Mouse (Mus musculus) hindbrain, embryonic 16.5 days (tissue): Measurements from ENCODE around the gene Pip5kl1. TPM values are rescaled to one million over a fixed set of nuclear protein-coding genes. Genes with fewer than 3 reads are reported as not detected.

Experiments used
- ATAC-seq: fragments of 200-750 bp; cut with Nextera tagmentation; 2 replicates; pipeline ENCODE4 v1.8.0; 2017; ENCODE audit warnings: moderate TSS enrichment, moderate library complexity
- H3K27ac ChIP-seq: fragments of 300-500 bp; sonication (generic); 2 replicates; pipeline ENCODE4 v1.5.1; 2014; ENCODE audit warnings: low read depth, mild to moderate bottlenecking, control low read depth, low read length, moderate library complexity
- H3K27me3 ChIP-seq: fragments of 300-500 bp; sonication (generic); replicated peaks from 2 replicates; pipeline ENCODE4 v1.6.1; 2014; ENCODE audit warnings: low read length; ENCODE audit not compliant: control insufficient read depth, insufficient read depth
- H3K36me3 ChIP-seq: fragments of 300-500 bp; sonication (generic); 2 replicates; pipeline ENCODE4 v1.6.1; 2014; ENCODE audit warnings: mild to moderate bottlenecking, low read length, moderate library complexity, mixed read lengths; ENCODE audit not compliant: control insufficient read depth, insufficient read depth
- H3K4me1 ChIP-seq: fragments of 300-500 bp; sonication (generic); 2 replicates; pipeline ENCODE4 v1.6.1; 2014; ENCODE audit warnings: low read depth, low read length; ENCODE audit not compliant: control insufficient read depth, insufficient read depth
- H3K4me2 ChIP-seq: fragments of 300-500 bp; sonication (generic); 2 replicates; pipeline ENCODE4 v1.6.1; 2014; ENCODE audit warnings: mild to moderate bottlenecking, low read length, control low read depth, moderate library complexity
- H3K4me3 ChIP-seq: fragments of 300-500 bp; sonication (generic); 2 replicates; pipeline ENCODE4 v1.5.1; 2014; ENCODE audit warnings: mild to moderate bottlenecking, low read length, control low read depth, moderate library complexity
- H3K9ac ChIP-seq: fragments of 300-500 bp; sonication (generic); 2 replicates; pipeline ENCODE4 v1.6.1; 2014; ENCODE audit warnings: low read depth, mild to moderate bottlenecking, control low read depth, low read length, moderate library complexity
- H3K9me3 ChIP-seq: fragments of 300-500 bp; sonication (generic); 2 replicates; pipeline ENCODE4 v1.6.1; 2014; ENCODE audit warnings: mild to moderate bottlenecking, low read length, moderate library complexity; ENCODE audit not compliant: control insufficient read depth
- WGBS: fragments of 180-500 bp; shearing (Covaris S2); extraction: QIAGEN DNeasy Blood & Tissue Kit; methylation state at CpG from one replicate; pipeline ENCODE4 v1.1.7; 2014; 5-methylcytosine and 5-hydroxymethylcytosine counted together
- polyA plus RNA-seq: library from polyadenylated mRNA; unstranded; fragments of >200 nt; fragmentation: Nextera tagmentation; extraction: Ambion mirVana; gene quantifications from 2 replicates; pipeline ENCODE4 v1.2.1, GENCODE M21; 2015

Gene Pip5kl1
- 16.9 and 20.4 TPM in 2 replicates for polyA plus RNA-seq

DNA sequence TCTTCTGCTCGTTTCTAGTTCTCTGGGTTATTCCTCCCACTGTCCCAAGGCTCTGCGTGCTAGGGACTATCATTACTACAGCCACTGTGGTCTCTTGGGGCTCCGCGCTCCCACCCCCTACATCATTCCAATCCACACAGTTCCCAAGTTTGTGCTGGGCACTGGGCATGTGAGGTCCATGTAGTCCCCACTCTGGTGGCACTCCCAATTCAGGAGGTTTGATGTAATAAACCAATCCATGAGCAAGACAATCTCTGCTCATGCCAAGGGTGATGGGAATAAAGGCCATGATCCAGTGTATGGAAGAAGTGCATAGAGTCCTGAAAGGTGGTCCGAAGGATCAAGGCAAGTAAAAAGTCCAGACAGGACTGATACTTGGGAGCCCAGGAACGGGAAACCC is at the start of gene Pip5kl1:
Gene Pip5kl1 (plus strand): TSS at position 301 of the 400 bp plus-strand sequence.
- WGBS, result 75% methylated on average over 6 of the region's 6 CpGs
- peak within 1 kb of the TSS; percentile 58 for H3K4me3 ChIP-seq
- peak within 1 kb of the TSS; percentile 98 for H3K4me2 ChIP-seq
- peak within 1 kb of the TSS; percentile 57; the same call in 1 of the 2 replicates for H3K27ac ChIP-seq
- peaks cover 14% of the 10 kb centered on the region for H3K4me1 ChIP-seq
- H3K27me3 ChIP-seq, result peaks cover 6% of the 10 kb centered on the region
- H3K9me3 ChIP-seq, result no peaks in the 10 kb centered on the region
- 0 out of 2 replicates have a peak, but pooled peaks cover 3% of the 10 kb centered on the region for H3K36me3 ChIP-seq
- peak within 1 kb of the TSS; percentile 63 for H3K9ac ChIP-seq
- no peak for ATAC-seq

DNA sequence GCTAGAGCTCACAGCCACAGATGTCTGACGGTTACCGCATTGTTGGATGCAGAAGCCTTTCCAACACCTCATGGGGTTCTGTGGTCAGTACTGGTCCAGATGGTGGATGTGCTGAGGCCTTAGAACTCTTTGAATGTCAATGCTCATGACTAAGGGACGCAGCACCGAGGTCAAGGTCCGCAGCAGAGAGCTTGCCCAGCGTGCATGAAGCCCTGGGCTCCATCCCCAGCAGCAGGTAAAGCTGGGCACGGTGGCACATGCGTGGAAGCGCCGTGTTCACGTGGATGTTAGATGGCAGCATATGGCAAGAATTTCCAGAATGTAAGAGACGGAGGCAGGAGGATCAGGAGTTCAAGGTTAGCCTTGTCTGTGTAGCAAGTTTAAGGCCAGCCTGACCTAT is 48.8 kb upstream of the Pip5kl1 start:
- Histone ChIP-seq H3K27ac (no peak overlapping the region), H3K9ac (no peak overlapping the region), H3K27me3 (no peaks in the 10 kb centered on the region), H3K4me3 (no peak overlapping the region), H3K36me3 (no peaks in the 10 kb centered on the region), H3K9me3 (no peaks in the 10 kb centered on the region), H3K4me2 (no peak overlapping the region), H3K4me1 (no peaks in the 10 kb centered on the region)
- 89% methylated on average over 12 of the region's 12 CpGs for WGBS
- no peak for ATAC-seq

DNA sequence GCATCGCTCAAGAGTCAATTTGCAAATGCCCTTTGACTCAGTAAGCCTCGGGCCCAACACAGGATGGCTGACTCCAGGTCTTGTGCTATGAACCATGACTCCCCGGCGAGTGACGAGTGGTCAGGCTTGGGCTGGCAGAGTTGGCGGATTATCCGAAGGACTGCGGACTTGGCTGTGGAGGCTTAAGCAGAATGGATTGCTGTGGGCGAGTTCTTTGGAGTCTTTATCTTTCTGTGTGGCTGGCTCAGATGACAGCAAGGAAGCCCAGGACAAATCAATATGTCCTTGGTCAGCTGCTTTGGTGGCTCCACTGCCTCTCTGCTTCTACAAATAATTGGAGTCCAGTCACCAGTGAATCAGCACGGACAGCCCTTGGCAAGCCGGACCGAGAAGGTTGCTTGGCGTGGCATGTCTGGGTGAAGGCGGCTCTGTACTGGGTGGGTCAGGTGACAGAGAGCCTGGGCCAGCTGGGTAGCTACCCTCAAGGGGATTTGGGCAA is 47.1 kb upstream of the Pip5kl1 start:
- no peaks in the 10 kb centered on the region for H3K9me3 ChIP-seq
- 70% methylated on average over 14 of the region's 14 CpGs for WGBS
- no peaks in the 10 kb centered on the region for H3K36me3 ChIP-seq
- no peak overlapping the region for H3K4me2 ChIP-seq
- no peak overlapping the region for H3K27ac ChIP-seq
- H3K4me1 ChIP-seq, result no peaks in the 10 kb centered on the region
- no peak for ATAC-seq
- no peak overlapping the region for H3K9ac ChIP-seq
- H3K27me3 ChIP-seq, result no peaks in the 10 kb centered on the region
- H3K4me3 ChIP-seq, result no peak overlapping the region

DNA sequence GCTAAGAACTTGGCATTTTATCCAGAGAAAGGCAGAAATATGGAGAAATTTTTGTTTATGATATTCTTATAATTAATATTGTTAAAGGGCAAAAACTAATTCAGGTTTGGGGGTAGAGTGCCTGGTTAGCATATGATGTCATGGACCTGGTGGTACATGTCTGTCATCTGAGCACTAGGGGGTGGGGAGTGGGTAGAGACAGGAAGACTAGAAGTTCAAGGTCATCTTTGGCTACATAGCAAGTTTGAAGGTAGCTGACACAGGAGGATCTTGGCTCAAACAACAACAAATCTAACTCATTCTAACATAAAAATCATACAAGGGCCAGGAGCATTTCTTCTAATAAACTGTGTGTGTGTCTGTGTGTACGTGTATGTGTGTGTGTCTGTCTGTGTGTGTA is 46.3 kb upstream of the Pip5kl1 start:
- H3K36me3 ChIP-seq, result no peaks in the 10 kb centered on the region
- H3K4me2 ChIP-seq, result no peak overlapping the region
- no peak for ATAC-seq
- WGBS, result 84% methylated on average over 1 of the region's 1 CpGs
- no peaks in the 10 kb centered on the region for H3K4me1 ChIP-seq
- no peak overlapping the region for H3K27ac ChIP-seq
- no peaks in the 10 kb centered on the region for H3K9me3 ChIP-seq
- H3K4me3 ChIP-seq, result no peak overlapping the region
- no peaks in the 10 kb centered on the region for H3K27me3 ChIP-seq
- H3K9ac ChIP-seq, result no peak overlapping the region

GRCm38 (mm10) chr2:32530479-32530878 is 44.1 kb upstream of the Pip5kl1 start:
- H3K4me2 ChIP-seq, result no peak overlapping the region
- no peaks in the 10 kb centered on the region for H3K27me3 ChIP-seq
- H3K4me1 ChIP-seq, result peaks cover 7% of the 10 kb centered on the region
- H3K4me3 ChIP-seq, result no peak overlapping the region
- ATAC-seq, result no peak
- WGBS, result 85% methylated on average over 2 of the region's 2 CpGs
- no peaks in the 10 kb centered on the region for H3K9me3 ChIP-seq
- H3K9ac ChIP-seq, result no peak overlapping the region
- no peak overlapping the region for H3K27ac ChIP-seq
- H3K36me3 ChIP-seq, result no peaks in the 10 kb centered on the region

DNA sequence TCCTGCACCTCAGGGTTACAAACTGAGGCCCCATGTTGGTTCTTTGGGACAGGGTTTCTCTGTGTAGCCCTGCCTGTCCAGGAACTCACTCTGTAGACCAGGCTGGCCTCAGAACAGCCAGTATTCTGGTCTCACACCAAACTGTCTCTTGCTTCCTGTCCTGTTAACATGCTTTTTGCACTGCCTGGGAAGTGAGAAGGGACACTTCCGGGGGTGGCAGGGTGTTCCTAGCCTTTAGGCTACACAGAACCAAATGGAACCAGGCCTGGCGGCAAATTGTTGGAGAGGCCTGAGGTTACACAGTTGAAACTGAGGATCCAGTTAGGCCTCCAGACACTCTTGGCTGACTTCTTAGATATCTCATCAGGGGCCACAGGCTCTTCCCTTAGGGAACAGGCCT is 41.4 kb upstream of the Pip5kl1 start:
- no peaks in the 10 kb centered on the region for H3K27me3 ChIP-seq
- H3K9ac ChIP-seq, result no peak overlapping the region
- WGBS, result 85% methylated on average over 2 of the region's 2 CpGs
- H3K36me3 ChIP-seq, result no peaks in the 10 kb centered on the region
- H3K27ac ChIP-seq, result no peak overlapping the region
- H3K4me1 ChIP-seq, result peaks cover 29% of the 10 kb centered on the region
- H3K4me2 ChIP-seq, result no peak overlapping the region
- H3K9me3 ChIP-seq, result no peaks in the 10 kb centered on the region
- no peak for ATAC-seq
- H3K4me3 ChIP-seq, result no peak overlapping the region

GRCm38 (mm10) chr2:32534061-32534732 is 40.4 kb upstream of the Pip5kl1 start:
- Histone ChIP-seq H3K9me3 (no peaks in the 10 kb centered on the region), H3K27ac (peak overlapping the region; percentile 85), H3K9ac (peak overlapping the region; percentile 68), H3K27me3 (no peaks in the 10 kb centered on the region), H3K4me3 (peak overlapping the region; percentile 88), H3K4me1 (peaks cover 39% of the 10 kb centered on the region), H3K4me2 (peak overlapping the region; percentile 85), H3K36me3 (no peaks in the 10 kb centered on the region)
- no peak for ATAC-seq
- 14% methylated on average over 13 of the region's 13 CpGs for WGBS

DNA sequence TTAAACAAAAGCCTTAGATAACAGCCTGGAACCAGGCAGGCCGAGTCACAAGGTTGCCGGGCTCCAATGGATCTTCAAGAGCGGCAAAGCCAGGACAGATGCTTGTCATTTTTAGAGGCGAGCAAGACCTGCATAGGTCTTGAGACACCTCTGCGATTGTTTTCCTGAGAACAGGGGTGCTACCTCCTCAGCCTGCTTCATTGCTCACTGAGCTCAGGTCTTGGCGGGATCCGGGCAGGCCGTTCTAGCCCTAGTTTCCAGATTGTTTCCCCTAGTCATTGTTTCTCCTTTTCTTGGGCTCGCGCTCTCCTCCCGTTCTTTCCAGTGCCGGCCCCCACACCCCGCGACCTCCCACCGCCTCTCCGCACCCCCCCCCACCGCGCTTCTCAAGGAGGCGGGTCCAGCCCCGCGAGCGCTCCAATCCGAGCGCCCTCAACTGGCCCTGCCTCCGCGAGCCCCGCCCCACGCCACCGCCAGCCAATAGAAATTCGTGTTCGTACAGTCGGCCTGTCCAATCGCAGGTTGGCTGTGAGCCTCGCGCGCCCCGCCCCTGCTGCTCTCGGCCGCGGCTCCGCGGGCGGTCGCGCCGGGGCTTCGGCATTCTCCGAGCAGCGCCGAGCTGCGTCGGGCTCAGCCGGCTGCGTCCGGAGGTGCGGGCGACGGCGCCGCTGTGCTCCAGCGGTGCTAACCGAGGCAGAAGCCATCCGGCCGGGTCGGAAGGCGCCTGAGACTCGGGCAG is 39.7 kb upstream of the Pip5kl1 start, which contains the start of gene Fam102a:
Gene Fam102a (plus strand): TSS at position 600 of the 739 bp plus-strand sequence.
- peak; percentile 98 for ATAC-seq
- Histone ChIP-seq H3K9me3 (no peaks in the 10 kb centered on the region), H3K4me3 (peak within 1 kb of the TSS; percentile 88), H3K9ac (peak within 1 kb of the TSS; percentile 98), H3K4me2 (peak within 1 kb of the TSS; percentile 85), H3K27me3 (no peaks in the 10 kb centered on the region), H3K36me3 (no peaks in the 10 kb centered on the region), H3K27ac (peak within 1 kb of the TSS; percentile 94), H3K4me1 (peaks cover 45% of the 10 kb centered on the region)
- under 1% methylated on average over 61 of the region's 67 CpGs for WGBS

DNA sequence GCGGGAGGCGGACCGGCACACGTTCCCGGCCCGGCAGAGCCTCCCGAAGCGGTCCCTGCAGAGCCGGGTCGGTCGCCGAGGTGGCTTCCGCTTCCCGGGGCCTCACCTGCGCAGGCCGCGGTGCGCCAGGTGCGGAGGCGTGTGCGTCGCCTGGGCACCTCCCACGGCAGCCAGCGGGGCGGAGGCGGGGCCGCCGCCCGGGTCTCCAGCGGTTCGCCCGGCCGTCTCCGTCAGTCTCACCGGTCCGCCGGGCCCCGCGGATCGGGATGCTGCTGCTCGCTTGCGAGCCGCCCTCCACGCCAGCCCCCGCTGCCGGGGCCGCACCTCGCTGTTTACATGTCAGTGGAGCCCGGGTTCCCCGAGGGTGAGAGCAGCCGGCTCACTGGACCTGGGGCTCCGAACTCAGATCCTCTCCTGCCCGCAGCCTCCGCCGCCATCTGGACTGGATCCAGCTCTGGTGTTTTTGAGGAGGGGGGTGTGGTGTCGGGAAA is 39.1 kb upstream of the Pip5kl1 start:
- under 1% methylated on average over 28 of the region's 56 CpGs for WGBS
- no peaks in the 10 kb centered on the region for H3K36me3 ChIP-seq
- no peak for ATAC-seq
- peak overlapping the region; percentile 94 for H3K27ac ChIP-seq
- H3K27me3 ChIP-seq, result no peaks in the 10 kb centered on the region
- H3K9me3 ChIP-seq, result no peaks in the 10 kb centered on the region
- H3K4me2 ChIP-seq, result peak overlapping the region; percentile 85
- peak overlapping the region; percentile 88 for H3K4me3 ChIP-seq
- peaks cover 45% of the 10 kb centered on the region for H3K4me1 ChIP-seq
- peak overlapping the region; percentile 98 for H3K9ac ChIP-seq
